Mouse (Mus musculus): ENCODE measurements around the gene Loxl1. TPM values are rescaled to one million over a fixed set of nuclear protein-coding genes. Genes with fewer than 3 reads are reported as not detected.
A peak's percentile ranks its signal among the peaks of the same experiment; 100 is the strongest.

Loxl1 gene
- total RNA-seq, 2 experiments from 2014 or later = 13.9 to 14.3 TPM

- intact Hi-C loops (cut with DNase I) = no loop called here
- DNase-seq = no peak
Measured at GRCm38 (mm10) chr9:58314682-58315360, 1.8 kb upstream of the Loxl1 start.

- intact Hi-C loops (cut with DNase I) = no loop called here
Measured at GRCm38 (mm10) chr9:58312196-58312943, 616 bp downstream of the Loxl1 start.

GRCm38 (mm10) chr9:58311191-58311910, 1.6 kb downstream of the Loxl1 start:
- no peak for DNase-seq
- intact Hi-C loops (cut with DNase I) = no loop called here

More at GRCm38 (mm10) chr9:58312196-58312943, 616 bp downstream of the Loxl1 start:
- DNase-seq = no peak

GRCm38 (mm10) chr9:58310043-58310660, 2.8 kb downstream of the Loxl1 start:
- intact Hi-C loops (cut with DNase I) = no loop called here
- peak; percentile 55 to 61 for DNase-seq

- intact Hi-C loops (cut with DNase I) = no loop called here
- peak; percentile 51 to 68 for DNase-seq
Measured at GRCm38 (mm10) chr9:58308395-58308794, 4.6 kb downstream of the Loxl1 start.

- DNase-seq = no peak
Measured at GRCm38 (mm10) chr9:58305686-58306085, 7.3 kb downstream of the Loxl1 start.

GRCm38 (mm10) chr9:58303599-58304271, 9.3 kb downstream of the Loxl1 start:
- DNase-seq = no peak
- intact Hi-C loops (cut with DNase I) = no loop called here

More at GRCm38 (mm10) chr9:58305686-58306085, 7.3 kb downstream of the Loxl1 start:
- intact Hi-C loops (cut with DNase I) = no loop called here

- intact Hi-C loops (cut with DNase I) = no loop called here
- no peak for DNase-seq
Measured at GRCm38 (mm10) chr9:58303115-58303514, 9.9 kb downstream of the Loxl1 start.

GRCm38 (mm10) chr9:58299356-58299799, 13.6 kb downstream of the Loxl1 start:
- intact Hi-C loops (cut with DNase I) = no loop called here
- no peak for DNase-seq

- intact Hi-C loops (cut with DNase I) = no loop called here
- DNase-seq = no peak
Measured at GRCm38 (mm10) chr9:58297961-58298477, 15.0 kb downstream of the Loxl1 start.

- DNase-seq = no peak
- intact Hi-C loops (cut with DNase I) = no loop called here
Measured at GRCm38 (mm10) chr9:58297065-58297464, 15.9 kb downstream of the Loxl1 start.

GRCm38 (mm10) chr9:58295766-58296361, 17.1 kb downstream of the Loxl1 start:
- intact Hi-C loops (cut with DNase I) = no loop called here
- peak in 1 of 2 experiments; percentile 63 for DNase-seq

GRCm38 (mm10) chr9:58295345-58295744, 17.6 kb downstream of the Loxl1 start:
- no peak for DNase-seq
- intact Hi-C loops (cut with DNase I) = no loop called here

- intact Hi-C loops (cut with DNase I) = no loop called here
- DNase-seq = no peak
Measured at GRCm38 (mm10) chr9:58294527-58294926, 18.5 kb downstream of the Loxl1 start.

GRCm38 (mm10) chr9:58289901-58290300, 23.1 kb downstream of the Loxl1 start:
- DNase-seq = no peak
- intact Hi-C loops (cut with DNase I) = no loop called here

- intact Hi-C loops (cut with DNase I) = no loop called here
- no peak for DNase-seq
Measured at GRCm38 (mm10) chr9:58289090-58289489, 23.9 kb downstream of the Loxl1 start.

- intact Hi-C loops (cut with DNase I) = loop anchor here (5.0 kb wide), 1 partner anchor 56 kb away; no protein-coding TSS in a partner anchor
- no peak for DNase-seq
Measured at GRCm38 (mm10) chr9:58283431-58283830, 29.6 kb downstream of the Loxl1 start.

- intact Hi-C loops (cut with DNase I) = loop anchor here (5.0 kb wide), 1 partner anchor 54 kb away; no protein-coding TSS in a partner anchor
- DNase-seq = no peak
Measured at GRCm38 (mm10) chr9:58281597-58281996, 31.4 kb downstream of the Loxl1 start.

Measured in gastrocnemius, postnatal 36 days (tissue).